Mouse (Mus musculus): ENCODE results near the gene Cry2. TPM values are rescaled to one million over a fixed set of nuclear protein-coding genes. Genes with fewer than 3 reads are reported as not detected.
"Not testable (repeated sequence)": the region's sequence is repeated elsewhere in the genome, so short reads cannot be mapped to it uniquely, and the experiment has no call there.

Cry2 gene
- polyA plus RNA-seq, 1 experiment = 8.0 TPM

DNA sequence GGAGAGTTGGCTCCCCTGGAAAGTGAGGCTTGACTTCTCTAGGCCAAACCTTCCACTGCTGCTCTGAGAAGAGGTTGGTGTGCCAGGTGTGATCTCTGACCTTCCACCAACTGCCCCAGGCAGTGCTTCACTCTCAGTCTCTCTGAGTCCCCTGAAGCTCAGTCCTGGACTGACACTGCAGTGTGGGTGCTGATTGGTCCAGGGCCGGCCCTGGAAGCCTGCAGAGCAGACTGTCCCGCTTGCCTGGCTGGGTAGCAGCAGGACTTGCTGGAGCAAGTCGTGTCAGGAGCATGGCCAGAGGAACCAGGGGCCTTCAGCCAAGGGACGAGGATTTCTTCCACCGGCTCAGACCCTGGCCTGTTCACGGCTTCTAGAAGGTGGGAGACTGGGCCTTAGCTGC, 29.1 kb downstream of the Cry2 start:
- no peak overlapping the region for H3K27ac ChIP-seq (ENCODE audit: control insufficient read depth, insufficient read depth, low read depth, low read length, poor library complexity)
- no peak overlapping the region for H3K4me3 ChIP-seq (replicated peaks; ENCODE audit: control insufficient read depth, low read depth, low read length)
- TF ChIP-seq POLR2A (IDR thresholded peaks at IDR 0.05; ENCODE audit: borderline replicate concordance, control insufficient read depth, low read depth, low read length) (no peak), CTCF (IDR thresholded peaks at IDR 0.05; ENCODE audit: control insufficient read depth, insufficient read depth, low read length) (no peak)
- WGBS = 89% methylated on average over 6 of the region's 6 CpGs
- H3K4me1 ChIP-seq (ENCODE audit: control insufficient read depth, insufficient read depth, low read length) = no peaks in the 10 kb centered on the region

DNA sequence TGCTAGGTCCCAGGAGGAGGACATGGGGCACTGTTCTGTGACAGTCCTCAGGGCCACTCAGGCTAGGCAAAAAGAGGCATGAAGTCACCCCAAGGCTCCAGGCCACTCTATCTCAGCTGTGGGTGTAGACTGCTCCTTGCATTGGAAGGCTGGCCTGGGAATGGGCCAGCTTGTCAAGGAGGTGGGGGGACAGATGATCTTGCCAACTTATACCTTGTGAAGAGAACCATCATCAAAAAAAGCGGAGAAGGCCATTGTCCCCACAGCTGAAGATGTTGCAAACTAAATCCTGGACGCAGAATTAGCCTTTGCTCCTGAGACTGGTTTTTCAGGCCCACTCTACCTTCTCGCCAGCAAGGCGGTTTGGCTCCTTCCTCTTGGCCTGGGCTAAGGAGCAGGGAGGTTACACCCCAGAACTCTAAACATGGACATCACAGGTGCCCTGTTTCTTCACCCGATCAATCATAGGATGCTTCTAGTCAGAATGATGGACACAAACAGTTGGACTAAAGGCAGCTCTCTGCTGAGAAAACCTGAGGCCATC, 30.0 kb downstream of the Cry2 start:
- TF ChIP-seq CTCF (IDR thresholded peaks at IDR 0.05; ENCODE audit: control insufficient read depth, insufficient read depth, low read length) = no peak
- TF ChIP-seq POLR2A (IDR thresholded peaks at IDR 0.05; ENCODE audit: borderline replicate concordance, control insufficient read depth, low read depth, low read length) = no peak
- Histone ChIP-seq H3K4me3 (replicated peaks; ENCODE audit: control insufficient read depth, low read depth, low read length) (no peak overlapping the region), H3K4me1 (ENCODE audit: control insufficient read depth, insufficient read depth, low read length) (no peaks in the 10 kb centered on the region), H3K27ac (ENCODE audit: control insufficient read depth, insufficient read depth, low read depth, low read length, poor library complexity) (no peak overlapping the region)
- 77% methylated on average over 5 of the region's 5 CpGs for WGBS

DNA sequence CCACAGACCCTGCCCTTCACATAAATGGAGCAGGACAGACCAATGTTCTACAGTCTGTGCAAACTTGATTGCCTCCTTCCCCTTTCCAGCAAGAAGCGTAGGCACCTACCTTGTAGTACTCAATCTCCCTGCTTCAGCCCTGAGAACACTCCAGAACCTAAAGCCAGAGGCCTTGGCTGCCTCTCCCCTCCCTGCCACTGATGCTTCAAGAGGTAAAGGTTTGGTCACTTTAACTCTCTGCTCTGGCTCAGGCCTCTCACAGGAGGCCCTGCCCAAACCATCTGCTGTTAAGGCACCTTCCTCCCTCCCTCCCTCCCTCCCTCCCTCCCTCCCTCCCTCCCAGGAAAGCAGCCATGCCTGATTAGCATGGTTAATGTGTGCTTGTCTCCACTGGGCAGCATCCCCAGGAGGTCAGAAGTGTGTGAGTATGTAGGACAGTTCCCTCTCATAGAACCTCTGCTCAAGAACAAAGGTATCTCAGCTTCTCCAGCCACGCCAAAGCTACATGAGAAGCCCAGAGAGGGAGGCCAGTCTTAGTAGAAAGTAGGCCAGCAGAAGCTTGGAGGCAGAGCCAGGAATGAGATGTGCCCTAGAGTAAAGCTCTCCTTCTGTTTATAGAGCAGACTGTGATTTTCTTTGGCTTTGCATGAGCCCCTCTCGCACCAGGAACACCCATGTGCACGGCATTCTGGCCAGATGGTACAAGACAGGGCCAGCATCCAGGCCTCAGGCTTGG, 31.1 kb downstream of the Cry2 start:
- 76% methylated on average over 4 of the region's 4 CpGs for whole genome bisulfite sequencing
- no peaks in the 10 kb centered on the region for H3K4me1 ChIP-seq (ENCODE audit: control insufficient read depth, insufficient read depth, low read length)
- TF ChIP-seq CTCF (IDR thresholded peaks at IDR 0.05; ENCODE audit: control insufficient read depth, insufficient read depth, low read length) (no peak), POLR2A (IDR thresholded peaks at IDR 0.05; ENCODE audit: borderline replicate concordance, control insufficient read depth, low read depth, low read length) (no peak)
- H3K4me3 ChIP-seq (replicated peaks; ENCODE audit: control insufficient read depth, low read depth, low read length) = no peak overlapping the region
- H3K27ac ChIP-seq (ENCODE audit: control insufficient read depth, insufficient read depth, low read depth, low read length, poor library complexity) = no peak overlapping the region

DNA sequence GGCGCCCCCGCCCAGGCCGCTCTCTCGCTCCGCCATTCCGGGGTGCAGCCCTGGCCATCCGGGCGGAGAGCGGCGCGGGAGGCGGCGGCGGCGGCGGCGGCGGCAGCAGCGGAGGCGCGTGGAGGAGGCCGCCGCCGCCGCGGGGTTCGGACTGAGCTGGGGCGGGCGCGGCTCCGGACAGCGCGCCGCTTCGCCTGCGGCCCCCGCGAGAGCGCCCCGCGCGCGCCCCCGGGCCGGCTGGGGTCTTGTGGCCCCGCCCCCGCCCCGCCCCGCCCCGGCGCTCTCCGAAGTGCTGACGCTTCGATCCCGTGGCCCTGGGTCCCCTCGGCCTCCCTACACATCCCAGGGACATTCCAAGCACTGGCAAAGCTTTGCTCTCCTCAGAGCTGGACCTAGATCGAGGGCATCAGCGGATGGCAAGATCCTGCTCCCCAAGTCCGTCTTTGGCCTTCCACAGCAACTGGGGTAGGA, 32.7 kb downstream of the Cry2 start, which contains the start of gene Mapk8ip1:
Gene Mapk8ip1 (minus strand): TSS at position 173 of the 471 bp plus-strand sequence.
- H3K27ac ChIP-seq (ENCODE audit: control insufficient read depth, insufficient read depth, low read depth, low read length, poor library complexity) = no peak within 1 kb of the TSS
- H3K4me3 ChIP-seq (replicated peaks; ENCODE audit: control insufficient read depth, low read depth, low read length) = no peak within 1 kb of the TSS
- no peaks in the 10 kb centered on the region for H3K4me1 ChIP-seq (ENCODE audit: control insufficient read depth, insufficient read depth, low read length)
- TF ChIP-seq CTCF (IDR thresholded peaks at IDR 0.05; ENCODE audit: control insufficient read depth, insufficient read depth, low read length) (no peak), POLR2A (IDR thresholded peaks at IDR 0.05; ENCODE audit: borderline replicate concordance, control insufficient read depth, low read depth, low read length) (no peak)
- 8% methylated on average over 59 of the region's 59 CpGs for WGBS

DNA sequence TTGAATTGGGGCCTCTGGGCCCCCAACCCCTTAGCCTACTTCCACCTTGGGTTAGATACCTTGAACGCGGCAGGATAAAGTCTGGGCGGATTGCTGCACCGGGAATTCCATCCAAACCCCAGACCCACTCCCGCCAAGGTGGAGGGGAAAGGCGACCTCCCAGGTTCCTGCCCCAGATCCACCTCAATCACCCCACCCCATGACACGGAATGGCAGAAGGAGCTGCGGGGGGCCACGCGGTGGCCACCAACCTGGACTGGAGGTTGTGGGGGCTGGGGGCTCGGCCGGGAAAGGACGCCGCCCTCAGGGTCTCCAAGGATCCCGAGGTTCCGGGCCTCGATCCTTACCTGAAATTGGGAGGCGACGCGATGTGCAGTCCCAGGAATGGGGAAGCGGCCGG, 33.2 kb downstream of the Cry2 start:
- Histone ChIP-seq H3K27ac (ENCODE audit: control insufficient read depth, insufficient read depth, low read depth, low read length, poor library complexity) (no peak overlapping the region), H3K4me3 (replicated peaks; ENCODE audit: control insufficient read depth, low read depth, low read length) (no peak overlapping the region), H3K4me1 (ENCODE audit: control insufficient read depth, insufficient read depth, low read length) (no peaks in the 10 kb centered on the region)
- WGBS = 17% methylated on average over 22 of the region's 22 CpGs
- TF ChIP-seq POLR2A (IDR thresholded peaks at IDR 0.05; ENCODE audit: borderline replicate concordance, control insufficient read depth, low read depth, low read length) (no peak), CTCF (IDR thresholded peaks at IDR 0.05; ENCODE audit: control insufficient read depth, insufficient read depth, low read length) (no peak)

DNA sequence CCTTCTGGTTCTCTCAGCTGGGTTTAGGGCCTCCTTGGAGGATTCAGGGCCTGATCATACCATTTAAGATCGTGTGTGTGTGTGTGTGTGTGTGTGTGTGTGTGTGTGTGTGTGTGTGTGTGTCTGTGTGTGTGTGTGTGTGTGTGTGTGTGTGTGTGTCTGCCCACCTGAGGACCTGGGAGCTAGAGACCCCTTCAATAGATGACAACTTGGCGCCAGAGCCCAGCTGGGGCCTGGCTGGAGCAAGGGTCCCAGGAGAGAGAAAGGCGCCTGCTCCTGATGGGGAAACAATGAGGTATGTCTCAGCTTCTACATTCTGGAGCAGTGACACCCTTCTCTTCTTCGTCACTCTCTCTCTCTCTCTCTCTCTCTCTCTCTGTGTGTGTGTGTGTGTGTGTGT, 34.0 kb downstream of the Cry2 start:
- 75% methylated on average over 4 of the region's 4 CpGs for WGBS
- not testable (repeated sequence) for H3K4me3 ChIP-seq (replicated peaks; ENCODE audit: control insufficient read depth, low read depth, low read length); H3K27ac ChIP-seq (ENCODE audit: control insufficient read depth, insufficient read depth, low read depth, low read length, poor library complexity); H3K4me1 ChIP-seq (ENCODE audit: control insufficient read depth, insufficient read depth, low read length)

DNA sequence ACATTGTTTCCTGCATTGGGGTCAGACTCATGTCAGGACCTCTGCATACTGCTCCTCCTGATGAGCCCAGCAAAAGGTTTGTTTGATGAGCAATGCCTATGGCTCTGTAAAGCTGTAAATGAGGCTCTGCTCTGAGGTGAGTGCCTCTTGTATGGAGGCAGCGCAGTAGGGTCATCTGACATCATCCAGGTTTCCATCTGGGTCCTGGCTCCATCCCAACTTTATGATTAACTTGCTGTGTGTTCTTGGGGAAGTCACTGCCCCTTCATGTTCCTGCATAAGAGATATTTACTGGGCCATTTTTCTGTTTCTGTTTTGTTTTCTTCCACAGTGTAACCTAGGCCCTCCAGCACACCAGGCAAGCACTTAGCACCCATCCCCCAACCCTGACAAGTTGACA, 36.4 kb downstream of the Cry2 start:
- Histone ChIP-seq H3K27ac (ENCODE audit: control insufficient read depth, insufficient read depth, low read depth, low read length, poor library complexity) (no peak overlapping the region), H3K4me1 (ENCODE audit: control insufficient read depth, insufficient read depth, low read length) (no peaks in the 10 kb centered on the region), H3K4me3 (replicated peaks; ENCODE audit: control insufficient read depth, low read depth, low read length) (no peak overlapping the region)
- 70% methylated on average over 1 of the region's 1 CpGs for WGBS
- TF ChIP-seq CTCF (IDR thresholded peaks at IDR 0.05; ENCODE audit: control insufficient read depth, insufficient read depth, low read length) (no peak), POLR2A (IDR thresholded peaks at IDR 0.05; ENCODE audit: borderline replicate concordance, control insufficient read depth, low read depth, low read length) (no peak)

DNA sequence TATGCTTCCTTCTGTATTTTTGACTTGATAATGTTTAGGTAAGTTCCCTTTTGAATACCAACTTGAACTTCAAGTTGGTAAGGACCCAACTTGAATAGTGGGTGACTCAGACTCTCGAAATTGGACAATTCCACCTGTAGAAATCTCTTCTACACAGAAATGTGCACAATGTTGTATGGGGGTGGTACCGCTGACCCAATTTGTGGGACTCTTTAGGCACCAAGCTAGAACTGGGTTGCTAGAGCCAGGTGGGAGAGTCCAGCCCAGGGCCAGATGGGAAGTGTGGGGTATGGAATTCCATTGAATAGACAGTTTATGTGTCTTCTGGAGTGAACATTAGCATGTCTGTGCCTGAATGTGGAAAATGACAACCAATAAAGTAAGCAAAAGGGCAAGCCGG, 38.3 kb downstream of the Cry2 start:
- H3K27ac ChIP-seq (ENCODE audit: control insufficient read depth, insufficient read depth, low read depth, low read length, poor library complexity) = no peak overlapping the region
- TF ChIP-seq CTCF (IDR thresholded peaks at IDR 0.05; ENCODE audit: control insufficient read depth, insufficient read depth, low read length) (no peak), POLR2A (IDR thresholded peaks at IDR 0.05; ENCODE audit: borderline replicate concordance, control insufficient read depth, low read depth, low read length) (no peak)
- WGBS = 81% methylated on average over 3 of the region's 3 CpGs
- H3K4me3 ChIP-seq (replicated peaks; ENCODE audit: control insufficient read depth, low read depth, low read length) = no peak overlapping the region
- no peaks in the 10 kb centered on the region for H3K4me1 ChIP-seq (ENCODE audit: control insufficient read depth, insufficient read depth, low read length)
